Mouse (Mus musculus) neutrophil, adult 83 days (primary cell): ENCODE measurements around the gene Rad51ap2. TPM values are rescaled to one million over a fixed set of nuclear protein-coding genes. Genes with fewer than 3 reads are reported as not detected.

Experiments
- total RNA-seq, 2 experiments: library from RNA; stranded (reverse); gene quantifications; one replicate each; pipeline ENCODE4 v1.2.4; 2023

Rad51ap2 gene
- total RNA-seq: not detected

DNA sequence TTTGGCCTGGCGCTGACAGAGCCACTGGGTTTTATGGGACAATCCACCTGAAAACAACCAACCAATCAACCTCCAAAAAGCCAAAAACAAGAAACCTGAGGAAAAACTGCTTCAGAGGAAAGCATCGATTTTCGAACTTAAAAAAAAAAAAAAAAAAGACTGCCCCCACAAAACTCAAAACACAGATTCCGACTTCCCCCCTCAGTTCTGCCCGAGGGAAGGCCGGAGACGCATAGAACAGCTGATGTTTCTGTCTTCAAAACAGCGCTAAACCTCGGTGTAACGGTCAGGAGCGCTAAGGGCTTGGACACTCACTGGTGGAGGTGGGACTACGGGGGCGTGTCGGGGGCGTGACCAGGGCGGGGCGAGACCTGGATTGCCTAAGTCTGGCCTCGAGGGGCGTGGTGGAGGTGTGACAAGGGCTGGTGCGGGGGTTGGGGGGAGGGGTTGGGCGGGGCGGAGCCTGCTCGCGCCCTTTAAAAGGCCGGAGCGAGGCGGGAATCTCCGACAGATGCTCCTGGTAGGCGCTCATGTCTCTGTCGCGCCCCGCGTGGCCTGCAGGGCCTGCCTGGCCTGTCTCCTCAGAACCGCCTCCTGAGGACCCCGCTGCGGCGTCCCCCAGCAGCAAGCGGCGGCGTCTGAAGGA lies at the start of gene Rad51ap2:
Rad51ap2 (plus strand) TSS at position 531 of the 646 bp plus-strand sequence.

GRCm38 (mm10) chr12:11436497-11437265 lies 19.2 kb upstream of the Rad51ap2 start, which contains the start of gene Vsnl1:
Vsnl1 (minus strand) TSS chr12:11436613.

Other genes starting within 250 kb of the Rad51ap2 start
- gene Msgn1, start 247.1 kb upstream of the Rad51ap2 start, total RNA-seq: not detected
- 10 to 100 TPM; 13.6 to 13.8 TPM for gene Gen1, start 190.3 kb upstream of the Rad51ap2 start, total RNA-seq
- gene Smc6, start 190.2 kb upstream of the Rad51ap2 start, total RNA-seq: 10 to 100 TPM; 40.4 to 45.9 TPM
- not detected for gene Vsnl1, start 19.5 kb upstream of the Rad51ap2 start, total RNA-seq